Mouse (Mus musculus) right cerebral cortex, postnatal 25 days (tissue): ENCODE measurements around the gene Nr0b1.

Experiments
- DNase-seq: peaks from one replicate; pipeline ENCODE4 v3.0.0; 2022

Gene Nr0b1

GRCm38 (mm10) chrX:86191614-86192419, at the start of gene Nr0b1:
Gene Nr0b1 (plus strand): TSS chrX:86191764.
- DNase-seq = peak; percentile 6

GRCm38 (mm10) chrX:86187250-86187649, 4.3 kb upstream of the Nr0b1 start:
- DNase-seq = no peak

GRCm38 (mm10) chrX:86192420-86192994, 943 bp downstream of the Nr0b1 start:
- peak; percentile 2 for DNase-seq

- DNase-seq = no peak
Observed at GRCm38 (mm10) chrX:86193386-86193785, 1.8 kb downstream of the Nr0b1 start.

- DNase-seq = no peak
Observed at GRCm38 (mm10) chrX:86237246-86237645, 45.7 kb downstream of the Nr0b1 start.
